Mouse (Mus musculus): ENCODE results near the gene Csgalnact2. TPM values are rescaled to one million over a fixed set of nuclear protein-coding genes. Genes with fewer than 3 reads are reported as not detected.

Gene Csgalnact2
- polyA plus RNA-seq, 1 experiment from 2014 or later, result 9.4 TPM

GRCm38 (mm10) chr6:118070321-118071012 is 68.5 kb downstream of the Csgalnact2 start:
- Histone ChIP-seq H3K4me1 (peaks cover 12% of the 10 kb centered on the region), H3K9me3 (replicated peaks) (no peaks in the 10 kb centered on the region), H3K4me3 (no peak overlapping the region), H3K27ac (no peak overlapping the region), H3K27me3 (replicated peaks) (peaks cover 31% of the 10 kb centered on the region), H3K36me3 (no peaks in the 10 kb centered on the region), H3K9ac (no peak overlapping the region), H3K4me2 (no peak overlapping the region)
- WGBS (ENCODE audit: insufficient replicate concordance), result 64% methylated on average over 5 of the region's 5 CpGs
- ATAC-seq, result no peak

GRCm38 (mm10) chr6:118067720-118068119 is 71.2 kb downstream of the Csgalnact2 start:
- Histone ChIP-seq H3K36me3 (no peaks in the 10 kb centered on the region), H3K4me3 (no peak overlapping the region), H3K9ac (no peak overlapping the region), H3K27ac (no peak overlapping the region), H3K4me1 (peaks cover 12% of the 10 kb centered on the region), H3K4me2 (no peak overlapping the region), H3K27me3 (replicated peaks) (peaks cover 48% of the 10 kb centered on the region), H3K9me3 (replicated peaks) (no peaks in the 10 kb centered on the region)
- 56% methylated on average over 7 of the region's 7 CpGs for WGBS (ENCODE audit: insufficient replicate concordance)
- ATAC-seq, result no peak

- no peak overlapping the region for H3K9ac ChIP-seq
- peaks cover 12% of the 10 kb centered on the region for H3K4me1 ChIP-seq
- peaks cover 48% of the 10 kb centered on the region for H3K27me3 ChIP-seq (replicated peaks)
- H3K4me2 ChIP-seq, result peak overlapping the region; percentile 71
- peak overlapping the region; percentile 49 for H3K4me3 ChIP-seq
- no peak overlapping the region for H3K27ac ChIP-seq
- H3K9me3 ChIP-seq (replicated peaks), result no peaks in the 10 kb centered on the region
- 0 out of 2 replicates have a peak, but pooled peaks have one; percentile 21 for ATAC-seq
- 3% methylated on average over 40 of the region's 40 CpGs for WGBS (ENCODE audit: insufficient replicate concordance)
- no peaks in the 10 kb centered on the region for H3K36me3 ChIP-seq
Measured at GRCm38 (mm10) chr6:118066199-118067081, 72.5 kb downstream of the Csgalnact2 start.

- H3K4me1 ChIP-seq, result peaks cover 12% of the 10 kb centered on the region
- H3K27ac ChIP-seq, result no peak overlapping the region
- H3K27me3 ChIP-seq (replicated peaks), result peaks cover 48% of the 10 kb centered on the region
- no peak for ATAC-seq
- no peaks in the 10 kb centered on the region for H3K36me3 ChIP-seq
- no peak overlapping the region for H3K9ac ChIP-seq
- H3K4me3 ChIP-seq, result peak overlapping the region; percentile 49
- 2% methylated on average over 12 of the region's 12 CpGs for WGBS (ENCODE audit: insufficient replicate concordance)
- H3K4me2 ChIP-seq, result peak overlapping the region; percentile 71
- H3K9me3 ChIP-seq (replicated peaks), result no peaks in the 10 kb centered on the region
Measured at GRCm38 (mm10) chr6:118065837-118066198, 73.1 kb downstream of the Csgalnact2 start.

- no peak overlapping the region for H3K4me3 ChIP-seq
- H3K4me2 ChIP-seq, result 0 out of 2 replicates have a peak overlapping the region, but pooled peaks have one; percentile 71
- H3K9ac ChIP-seq, result no peak overlapping the region
- peaks cover 48% of the 10 kb centered on the region for H3K27me3 ChIP-seq (replicated peaks)
- no peak overlapping the region for H3K27ac ChIP-seq
- 10% methylated on average over 7 of the region's 7 CpGs for WGBS (ENCODE audit: insufficient replicate concordance)
- H3K4me1 ChIP-seq, result peaks cover 12% of the 10 kb centered on the region
- no peak for ATAC-seq
- H3K36me3 ChIP-seq, result no peaks in the 10 kb centered on the region
- no peaks in the 10 kb centered on the region for H3K9me3 ChIP-seq (replicated peaks)
Measured at GRCm38 (mm10) chr6:118064968-118065530, 73.9 kb downstream of the Csgalnact2 start.

GRCm38 (mm10) chr6:118063266-118063665 is 75.7 kb downstream of the Csgalnact2 start:
- 53% methylated on average over 5 of the region's 5 CpGs for WGBS (ENCODE audit: insufficient replicate concordance)
- Histone ChIP-seq H3K9me3 (replicated peaks) (no peaks in the 10 kb centered on the region), H3K27me3 (replicated peaks) (peaks cover 45% of the 10 kb centered on the region), H3K4me3 (no peak overlapping the region), H3K4me1 (peaks cover 12% of the 10 kb centered on the region), H3K36me3 (no peaks in the 10 kb centered on the region), H3K27ac (no peak overlapping the region), H3K9ac (no peak overlapping the region), H3K4me2 (no peak overlapping the region)
- no peak for ATAC-seq

GRCm38 (mm10) chr6:118061266-118061665 is 77.7 kb downstream of the Csgalnact2 start:
- Histone ChIP-seq H3K4me2 (no peak overlapping the region), H3K36me3 (no peaks in the 10 kb centered on the region), H3K9me3 (replicated peaks) (no peaks in the 10 kb centered on the region), H3K27me3 (replicated peaks) (peaks cover 25% of the 10 kb centered on the region), H3K4me3 (no peak overlapping the region), H3K9ac (no peak overlapping the region), H3K4me1 (peaks cover 7% of the 10 kb centered on the region), H3K27ac (no peak overlapping the region)
- no peak for ATAC-seq
- WGBS (ENCODE audit: insufficient replicate concordance), result 72% methylated on average over 4 of the region's 4 CpGs

Small RNAs within 50 kb of the gene (microRNA-seq; reads per million reads assigned to microRNA genes)
- gene Mir7044, result not detected

Other genes with a start within 250 kb of the Csgalnact2 start
- 702 and 711 TPM in 2 replicates for gene Hnrnpf, start 238.8 kb downstream of the Csgalnact2 start, polyA plus RNA-seq (2016; fragmentation: Nextera tagmentation; extraction: Ambion mirVana)
- 0.72 and 0.73 TPM in 2 replicates for gene Fxyd4, start 201.4 kb downstream of the Csgalnact2 start, polyA plus RNA-seq (2016; fragmentation: Nextera tagmentation; extraction: Ambion mirVana)
- gene Rasgef1a, start 127.7 kb downstream of the Csgalnact2 start, polyA plus RNA-seq (2016; fragmentation: Nextera tagmentation; extraction: Ambion mirVana), result 0.07 TPM in 1 of 2 replicates, not detected in the other
- gene Ret, start 58.6 kb upstream of the Csgalnact2 start, polyA plus RNA-seq (2016; fragmentation: Nextera tagmentation; extraction: Ambion mirVana), result 0.45 TPM in 1 of 2 replicates, not detected in the other